Mouse (Mus musculus) hematopoietic stem cell, adult 5-6 weeks (primary cell): Measurements from ENCODE around the gene Tmem203. TPM values are rescaled to one million over a fixed set of nuclear protein-coding genes. Genes with fewer than 3 reads are reported as not detected.

ENCODE experiments used
- ATAC-seq, 2 experiments: fragments of 125-278 bp in 1 of 2; replicated peaks in 1 of 2; 2 replicates each; pipeline ENCODE4 v1.8.0; 2016 to 2017; ENCODE audit warnings: inconsistent platforms in 2 of 2, mild to moderate bottlenecking in 2 of 2, moderate number of reproducible peaks in 2 of 2, low read depth in 1 of 2, moderate TSS enrichment in 1 of 2; ENCODE audit not compliant: low FRiP score in 2 of 2, poor library complexity in 2 of 2, severe bottlenecking in 2 of 2, insufficient read depth in 1 of 2, low TSS enrichment in 1 of 2
- total RNA-seq: library from RNA; stranded (forward); fragments of 172-1452, 232-1000 nt; gene quantifications from 2 replicates; pipeline ENCODE4 v1.2.3, GENCODE M21; 2017

The Tmem203 gene
- total RNA-seq, 1 experiment from 2014 or later: 9.9 TPM

DNA sequence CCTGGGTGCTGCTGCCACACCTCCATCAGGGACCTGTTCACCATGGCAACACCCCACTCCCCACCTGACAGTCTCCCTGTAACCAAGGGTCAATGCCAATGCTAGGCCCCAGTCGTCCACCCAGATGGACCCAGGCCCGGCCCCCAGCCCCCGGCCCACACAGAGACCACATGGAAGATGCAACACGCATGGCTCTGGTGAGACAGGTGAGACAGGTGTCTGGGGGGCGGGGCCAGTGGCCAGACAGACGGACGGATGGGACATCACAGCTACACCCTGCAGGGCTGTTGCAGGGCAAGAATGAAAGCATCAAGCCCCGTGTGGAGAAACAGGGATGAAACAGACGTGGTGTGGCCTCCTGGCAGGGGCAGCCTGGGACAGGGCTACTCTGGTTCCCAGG lies 38.5 kb downstream of the Tmem203 start:
- no peak for ATAC-seq

GRCm38 (mm10) chr2:25297093-25297492 lies 41.9 kb downstream of the Tmem203 start:
- ATAC-seq: no peak

GRCm38 (mm10) chr2:25298046-25298445 lies 42.8 kb downstream of the Tmem203 start:
- no peak for ATAC-seq

- no peak for ATAC-seq
These were observed 48.2 kb downstream of the Tmem203 start for GRCm38 (mm10) chr2:25303452-25303851.

- peak in 1 of 2 experiments; percentile 29; a peak in 1 of 4 replicates for ATAC-seq
These were observed 48.9 kb downstream of the Tmem203 start for GRCm38 (mm10) chr2:25303931-25304656.

DNA sequence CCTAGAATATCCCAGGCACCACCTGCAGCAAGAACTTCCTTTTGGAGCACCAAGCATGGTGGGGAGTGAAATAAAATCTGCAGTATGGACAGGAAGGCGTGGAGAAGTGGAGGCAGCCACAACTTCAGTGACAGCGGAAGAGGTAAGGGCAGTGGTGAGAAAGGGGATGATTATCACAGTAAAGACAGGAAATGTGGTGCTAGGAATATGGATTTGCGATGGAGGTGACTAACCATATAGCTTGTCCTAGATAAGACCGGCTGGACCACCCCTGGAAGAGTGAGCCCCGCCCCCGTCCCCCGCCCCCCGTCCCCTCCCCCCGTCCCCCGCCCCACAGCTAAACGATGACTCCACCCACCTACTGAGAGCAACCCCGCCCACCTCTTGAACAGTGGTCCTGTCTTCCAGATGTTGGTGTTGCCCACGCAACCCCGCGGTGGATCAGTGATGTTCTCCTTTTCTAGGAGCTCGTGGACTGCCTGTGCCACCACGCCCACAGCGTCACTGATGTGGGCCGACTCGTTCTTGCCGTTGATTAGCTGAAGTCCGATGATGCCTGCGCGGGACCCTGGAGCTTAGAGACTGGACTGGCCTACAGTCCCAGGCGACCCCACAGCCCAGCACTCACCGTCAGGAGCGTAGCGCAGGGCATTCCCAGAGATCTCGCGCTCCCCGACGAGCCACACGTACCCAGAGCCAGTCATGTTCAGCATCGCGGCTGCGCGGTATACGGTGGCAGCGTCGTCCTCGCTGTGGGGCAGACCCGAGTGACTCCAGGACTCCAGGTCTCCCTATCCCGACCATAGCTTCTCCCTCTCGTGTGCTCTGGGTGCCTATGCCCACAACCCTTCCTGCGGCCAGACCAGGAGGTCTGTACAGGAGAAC lies 49.7 kb downstream of the Tmem203 start:
- ATAC-seq: peak; percentile 61 to 72

Other genes starting within 250 kb of the Tmem203 start
- 16.0 and 28.9 TPM in 2 replicates for gene Nsmf, start 201.1 kb upstream of the Tmem203 start, total RNA-seq
- not detected in 2 replicates for gene Entpd8, start 175.1 kb upstream of the Tmem203 start, total RNA-seq
- 1.0 TPM in 1 of 2 replicates, not detected in the other for gene Noxa1, start 160.3 kb upstream of the Tmem203 start, total RNA-seq
- gene Nrarp, start 74.7 kb upstream of the Tmem203 start, total RNA-seq: 2.6 and 4.4 TPM in 2 replicates
- 30.0 and 33.3 TPM in 2 replicates for gene Tor4a, start 58.6 kb upstream of the Tmem203 start, total RNA-seq
- gene Nelfb, start 44.0 kb upstream of the Tmem203 start, total RNA-seq: 40.1 and 53.5 TPM in 2 replicates
- not detected in 2 replicates for gene Stpg3, start 40.8 kb upstream of the Tmem203 start, total RNA-seq
- gene Fam166a, start 36.7 kb upstream of the Tmem203 start, total RNA-seq: not detected in 2 replicates
- gene Tubb4b, start 30.7 kb upstream of the Tmem203 start, total RNA-seq: 426 and 473 TPM in 2 replicates
- gene Slc34a3, start 21.1 kb upstream of the Tmem203 start, total RNA-seq: 0.81 TPM in 1 of 2 replicates, not detected in the other
- gene Rnf224, start 18.7 kb upstream of the Tmem203 start, total RNA-seq: not detected in 2 replicates
- gene Rnf208, start 13.2 kb upstream of the Tmem203 start, total RNA-seq: 0.50 TPM in 1 of 2 replicates, not detected in the other
- gene Cysrt1, start 13.0 kb upstream of the Tmem203 start, total RNA-seq: not detected in 2 replicates
- 1.4 and 5.1 TPM in 2 replicates for gene AL732309.1, start 8.6 kb upstream of the Tmem203 start, total RNA-seq
- 8.2 and 10.6 TPM in 2 replicates for gene Tprn, start 7.2 kb downstream of the Tmem203 start, total RNA-seq
- gene Ssna1, start 17.0 kb downstream of the Tmem203 start, total RNA-seq: 46.4 and 82.9 TPM in 2 replicates
- 39.0 and 46.9 TPM in 2 replicates for gene Anapc2, start 17.0 kb downstream of the Tmem203 start, total RNA-seq
- not detected in 2 replicates for gene Tmem210, start 32.7 kb downstream of the Tmem203 start, total RNA-seq
- not detected in 2 replicates for gene Lrrc26, start 34.5 kb downstream of the Tmem203 start, total RNA-seq
- gene Grin1, start 63.7 kb downstream of the Tmem203 start, total RNA-seq: not detected in 2 replicates
- gene Man1b1, start 76.9 kb downstream of the Tmem203 start, total RNA-seq: 60.9 and 70.9 TPM in 2 replicates
- gene Dpp7, start 100.9 kb downstream of the Tmem203 start, total RNA-seq: 11.9 and 31.6 TPM in 2 replicates
- gene Uap1l1, start 110.2 kb downstream of the Tmem203 start, total RNA-seq: 8.2 and 12.6 TPM in 2 replicates
- 3.3 and 12.1 TPM in 2 replicates for gene Sapcd2, start 116.9 kb downstream of the Tmem203 start, total RNA-seq
- not detected in 2 replicates for gene Entpd2, start 140.4 kb downstream of the Tmem203 start, total RNA-seq
- gene Npdc1, start 143.9 kb downstream of the Tmem203 start, total RNA-seq: 0.74 and 2.3 TPM in 2 replicates
- gene Fut7, start 167.8 kb downstream of the Tmem203 start, total RNA-seq: 23.6 and 28.5 TPM in 2 replicates
- 52.7 and 57.5 TPM in 2 replicates for gene Abca2, start 173.3 kb downstream of the Tmem203 start, total RNA-seq
- not detected in 2 replicates for gene Clic3, start 201.4 kb downstream of the Tmem203 start, total RNA-seq
- gene Paxx, start 205.7 kb downstream of the Tmem203 start, total RNA-seq: 27.5 and 28.0 TPM in 2 replicates
- 3.4 and 3.5 TPM in 2 replicates for gene Ptgds, start 214.6 kb downstream of the Tmem203 start, total RNA-seq
- not detected in 2 replicates for gene Lcn12, start 238.5 kb downstream of the Tmem203 start, total RNA-seq
- 20.6 and 25.1 TPM in 2 replicates for gene Fbxw5, start 245.3 kb downstream of the Tmem203 start, total RNA-seq
- gene C8g, start 246.3 kb downstream of the Tmem203 start, total RNA-seq: 0.35 and 2.0 TPM in 2 replicates